Mouse (Mus musculus): ENCODE measurements around the gene Rgs12. TPM values are rescaled to one million over a fixed set of nuclear protein-coding genes. Genes with fewer than 3 reads are reported as not detected.

Rgs12 gene
- polyA plus RNA-seq, 1 experiment: 46.5 TPM

DNA sequence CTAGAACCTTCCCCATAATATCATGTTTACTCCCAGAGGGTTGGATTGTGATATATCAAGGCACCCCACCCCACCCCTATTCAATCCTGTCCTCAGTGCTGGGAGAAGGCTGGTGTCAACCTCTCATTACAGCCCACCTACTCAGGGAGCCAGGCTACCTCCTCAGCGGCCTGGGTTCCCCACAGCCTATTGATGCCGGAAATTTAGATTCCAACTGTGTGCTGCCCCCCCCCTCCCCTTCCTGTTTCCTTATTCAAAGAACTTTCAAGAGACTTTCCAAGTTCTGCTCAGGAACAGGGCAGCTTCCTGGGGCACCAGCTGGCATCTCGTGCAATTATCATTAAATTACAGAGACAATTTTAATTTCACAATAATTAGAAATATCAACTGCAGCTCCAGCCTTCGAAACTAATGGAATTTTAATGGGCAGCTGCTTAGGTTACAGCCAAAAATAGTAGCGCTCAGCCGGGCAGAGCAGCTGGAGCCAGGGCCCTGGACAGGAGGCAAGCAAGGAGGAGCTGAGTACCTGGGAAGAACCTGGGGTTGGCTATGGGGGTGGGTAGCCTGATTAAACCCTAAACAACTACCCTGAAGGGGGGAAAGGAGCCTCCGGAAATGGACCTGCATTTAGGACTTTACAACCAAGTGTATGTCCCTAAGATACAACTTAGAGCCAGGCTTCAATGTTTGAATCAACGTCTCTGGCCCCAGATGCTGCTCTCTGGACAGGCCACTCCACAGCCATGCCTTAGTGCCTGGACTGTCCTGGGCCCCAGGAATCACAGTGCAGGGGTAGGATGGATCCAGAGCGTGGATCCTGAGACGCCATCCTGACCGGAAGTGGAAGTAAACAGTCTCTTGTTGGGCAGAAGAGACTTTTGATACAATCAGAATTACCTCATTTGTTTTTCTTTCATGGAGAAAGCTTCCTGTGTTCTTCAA is 17.5 kb upstream of the Rgs12 start:
- no peak for DNase-seq (ENCODE audit: low spot score)

DNA sequence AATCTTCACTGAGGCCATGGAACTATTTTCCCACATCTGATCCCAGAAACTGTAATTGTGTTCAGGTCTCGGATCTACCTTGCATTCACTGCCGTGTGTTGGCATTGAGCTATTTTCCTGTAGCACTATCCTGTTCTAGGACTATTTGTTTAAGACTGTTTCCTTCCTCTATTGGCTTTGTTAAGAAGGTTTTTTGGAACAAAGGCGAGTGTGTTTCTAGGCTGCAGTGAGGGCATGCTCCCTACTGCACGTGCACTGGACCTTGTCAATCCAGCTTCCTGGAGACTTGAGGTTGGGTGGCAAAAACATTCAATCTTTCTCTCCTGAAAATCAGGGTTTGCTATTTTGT is 16.8 kb upstream of the Rgs12 start:
- DNase-seq (ENCODE audit: low spot score): no peak

DNA sequence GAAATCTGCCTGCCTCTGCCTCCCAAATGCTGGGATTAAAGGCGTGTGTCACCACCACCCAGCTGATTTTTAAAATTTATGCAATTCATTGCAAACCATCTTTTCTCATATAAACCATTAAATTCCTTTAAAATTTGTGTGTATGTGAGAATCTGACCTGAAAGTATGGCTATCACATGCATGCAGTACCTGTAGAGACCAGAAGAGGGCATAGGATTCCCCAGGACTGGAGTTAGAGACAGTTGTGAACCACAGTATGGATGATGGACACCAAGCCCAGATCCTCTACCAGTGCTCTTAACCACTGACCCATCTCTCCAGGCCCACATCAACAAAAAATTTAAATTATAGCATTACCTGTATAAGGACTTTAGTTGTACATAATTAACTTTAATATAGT is 15.8 kb upstream of the Rgs12 start:
- DNase-seq (ENCODE audit: low spot score): no peak

DNA sequence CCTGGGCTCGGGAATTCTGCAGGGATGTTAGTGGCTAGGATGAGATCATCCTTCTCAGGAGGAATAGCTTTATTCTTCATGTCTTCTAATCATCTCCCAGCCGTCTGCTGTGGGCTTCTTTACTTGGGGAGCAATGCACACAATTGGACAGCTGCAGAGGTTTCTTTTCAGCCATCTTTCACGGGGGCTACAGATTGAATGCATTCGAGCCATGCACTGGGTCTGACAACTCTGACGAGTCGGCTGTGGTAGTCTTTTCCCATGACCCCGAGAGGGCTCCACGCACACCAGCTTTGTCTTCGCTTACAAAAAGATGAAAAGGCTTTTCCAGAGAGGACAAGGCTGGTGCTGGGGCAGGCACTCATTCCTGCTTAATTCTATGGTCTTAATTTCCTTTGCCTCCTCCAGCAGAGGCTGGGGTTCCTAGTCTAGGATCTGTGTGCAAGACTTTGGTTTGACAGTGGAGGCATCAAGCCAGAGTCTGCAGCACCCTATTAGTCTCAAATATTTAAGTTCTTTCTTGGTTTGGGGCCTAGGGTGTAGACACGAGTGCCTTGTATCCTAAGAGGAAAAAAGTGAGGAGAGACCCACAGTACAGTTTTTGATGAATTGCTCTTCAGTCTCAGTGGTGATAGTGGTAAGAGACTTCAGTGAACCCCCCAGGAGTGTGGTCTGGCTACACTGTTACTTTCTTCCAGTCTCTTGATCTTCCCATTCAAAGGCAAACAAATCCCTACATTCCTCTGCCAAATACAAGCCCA is 7.4 kb upstream of the Rgs12 start:
- no peak for DNase-seq (ENCODE audit: low spot score)

DNA sequence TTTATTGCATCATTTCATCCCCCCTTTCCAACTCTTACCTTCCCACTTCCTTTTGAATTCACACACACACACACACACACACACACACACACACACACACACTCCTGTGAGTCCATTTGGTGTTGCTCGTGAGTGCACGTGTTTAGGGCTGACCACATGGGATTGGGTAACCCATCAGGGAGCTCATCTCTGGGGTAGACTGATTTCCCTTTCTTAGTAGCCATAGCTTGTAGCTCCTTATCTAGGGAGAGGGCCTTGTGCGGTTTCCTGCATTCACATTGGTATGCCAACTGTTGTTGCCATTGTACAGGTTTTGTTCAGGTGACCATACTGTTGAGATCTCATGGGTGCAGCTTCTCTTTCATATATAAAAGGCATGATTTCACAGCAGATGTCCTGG is 5.8 kb upstream of the Rgs12 start:
- no peak for DNase-seq (ENCODE audit: low spot score)

DNA sequence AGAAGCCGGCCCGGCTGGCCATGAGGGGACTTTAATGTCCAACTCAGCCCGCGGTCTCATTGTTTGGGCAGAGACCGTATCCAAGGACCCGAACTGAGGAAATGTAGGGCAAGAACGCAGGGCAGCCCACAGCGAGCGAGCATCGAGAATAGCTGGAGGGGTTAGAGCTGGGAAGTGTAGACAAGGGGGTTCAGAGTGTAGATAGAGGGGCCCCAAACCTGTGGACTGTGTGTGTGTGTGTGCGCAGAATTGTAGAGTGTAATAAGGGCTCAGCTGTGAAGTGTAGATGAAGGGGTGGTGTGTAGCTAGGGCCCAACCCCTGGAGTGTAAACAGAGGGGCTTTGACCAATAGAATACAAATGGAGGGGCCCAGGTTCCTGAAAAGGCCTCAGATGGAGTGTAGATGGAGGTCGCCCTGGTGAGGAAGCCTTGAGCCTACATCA is 545 bp downstream of the Rgs12 start:
- DNase-seq (ENCODE audit: low spot score): no peak

DNA sequence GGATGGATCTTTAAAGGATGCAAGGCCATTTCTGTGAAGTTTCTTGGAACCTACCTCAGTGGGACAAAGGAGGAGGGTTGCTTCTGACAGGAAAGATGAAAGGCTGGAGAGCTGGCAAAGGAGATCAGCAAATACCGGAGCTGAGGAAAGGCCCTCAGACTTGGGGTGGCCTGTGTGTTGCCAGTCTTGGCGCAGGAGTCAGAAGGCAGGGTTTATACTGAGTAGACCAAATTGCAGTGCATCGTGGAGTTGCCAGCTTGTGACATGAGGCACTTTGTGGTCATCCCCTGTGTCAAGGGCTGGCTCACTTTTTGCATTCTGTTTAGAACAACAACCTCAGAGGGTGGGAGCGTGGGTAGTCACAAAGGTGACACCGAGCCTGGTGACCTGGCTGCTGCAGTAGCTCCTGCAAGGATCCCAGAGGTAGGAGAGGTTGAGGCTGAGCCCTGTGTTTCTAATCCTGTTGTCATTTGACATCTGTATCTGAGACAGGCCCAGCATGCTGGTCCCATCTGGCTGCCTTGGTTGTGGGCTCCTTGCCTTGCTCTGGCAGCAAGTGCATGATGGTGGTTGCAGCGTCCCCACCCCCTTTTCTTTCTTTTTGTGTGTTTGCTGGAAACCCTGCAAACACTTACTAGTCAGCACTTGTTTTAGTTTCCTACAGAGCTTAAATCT is 1.4 kb downstream of the Rgs12 start:
- no peak for DNase-seq (ENCODE audit: low spot score)

DNA sequence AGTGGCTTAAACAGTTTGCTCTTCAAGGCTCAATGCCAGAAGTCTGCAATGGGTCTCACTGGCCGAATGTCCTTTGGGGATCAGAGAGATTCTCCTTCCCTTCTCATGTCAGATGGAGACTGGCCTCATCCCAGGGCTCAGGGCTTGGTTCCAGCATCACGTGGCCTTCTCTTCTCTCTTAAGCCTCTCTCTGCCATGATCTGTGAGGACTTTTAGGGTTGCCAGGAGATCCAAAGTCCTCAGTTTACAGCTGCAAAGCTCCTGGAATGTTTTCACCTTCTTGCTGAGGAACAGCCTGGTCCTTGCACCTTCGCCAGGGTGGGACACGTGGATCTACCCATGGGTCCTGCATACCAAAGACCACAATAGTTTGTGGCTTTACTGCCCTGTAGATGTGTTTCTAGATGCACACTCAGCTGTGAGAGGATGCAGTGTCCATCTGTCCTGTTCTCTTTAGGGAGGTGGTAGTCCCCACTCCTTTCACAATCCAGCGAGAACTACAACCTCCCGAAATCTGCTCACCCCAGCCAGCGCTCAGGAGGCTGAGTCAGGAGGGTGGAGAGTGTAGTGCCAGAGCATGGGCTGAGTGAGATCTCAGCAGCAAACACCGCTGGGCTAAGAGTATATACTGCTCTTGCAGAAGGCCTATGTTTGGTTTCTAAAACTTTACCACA is 2.1 kb downstream of the Rgs12 start:
- no peak for DNase-seq (ENCODE audit: low spot score)

DNA sequence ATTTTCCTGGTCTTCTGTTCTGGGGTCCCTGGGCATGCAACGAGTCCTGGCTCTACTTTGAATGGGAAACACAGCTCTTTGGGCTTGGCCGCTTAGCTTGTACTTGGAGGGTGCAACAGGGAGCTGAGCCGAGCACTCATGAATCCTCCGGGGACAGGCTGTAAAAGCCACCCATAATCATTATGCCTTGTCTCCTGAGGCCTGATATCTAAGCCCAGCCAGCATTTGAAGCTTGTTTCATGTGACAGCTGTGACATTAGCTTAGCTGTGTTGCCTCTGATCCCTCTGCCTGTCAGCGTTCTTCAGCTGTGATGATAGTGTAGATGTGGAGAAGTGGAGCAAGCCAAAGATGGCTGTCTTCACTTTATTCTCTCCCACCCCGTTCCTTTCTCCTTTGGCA is 5.3 kb downstream of the Rgs12 start:
- DNase-seq (ENCODE audit: low spot score): no peak

DNA sequence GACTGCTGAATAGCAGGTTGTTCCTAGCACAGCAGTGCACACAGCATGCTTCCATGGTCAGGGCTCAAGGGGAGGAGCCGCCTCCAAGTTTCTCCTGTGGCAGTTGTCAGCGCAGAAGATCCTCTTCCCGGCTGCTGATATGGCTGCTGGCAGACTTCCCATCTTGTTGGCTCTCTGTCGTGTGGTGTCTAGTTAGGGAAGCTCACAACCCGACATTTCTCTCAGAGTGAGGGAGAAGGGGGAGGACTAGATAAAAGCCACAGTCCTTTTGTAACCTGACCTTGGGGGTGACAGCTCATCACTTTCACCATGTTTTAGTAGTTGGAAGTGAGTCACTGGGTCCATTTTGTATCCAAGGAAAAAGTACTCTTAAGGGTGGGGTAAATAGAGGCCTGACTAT is 6.4 kb downstream of the Rgs12 start:
- no peak for DNase-seq (ENCODE audit: low spot score)

DNA sequence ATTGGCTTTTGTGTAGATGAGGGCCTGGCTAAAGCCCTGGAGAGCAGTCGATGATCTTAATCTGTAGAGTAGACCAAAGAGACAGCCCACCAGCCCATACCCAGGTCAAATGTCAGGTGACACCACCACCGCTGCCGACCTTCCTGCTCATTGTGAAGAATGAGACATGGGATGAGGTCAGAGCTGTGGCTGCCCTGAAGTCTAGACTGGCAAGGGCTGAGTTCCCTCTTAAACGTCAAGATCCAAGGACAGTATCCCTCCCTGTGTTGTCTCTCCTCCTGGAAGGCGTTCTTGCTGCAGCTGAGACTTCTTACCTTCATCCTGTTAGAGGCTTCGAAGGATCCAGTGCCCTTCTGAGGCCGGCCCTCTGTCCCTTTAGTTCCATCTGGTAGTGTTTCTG is 6.9 kb downstream of the Rgs12 start:
- DNase-seq (ENCODE audit: low spot score): no peak

DNA sequence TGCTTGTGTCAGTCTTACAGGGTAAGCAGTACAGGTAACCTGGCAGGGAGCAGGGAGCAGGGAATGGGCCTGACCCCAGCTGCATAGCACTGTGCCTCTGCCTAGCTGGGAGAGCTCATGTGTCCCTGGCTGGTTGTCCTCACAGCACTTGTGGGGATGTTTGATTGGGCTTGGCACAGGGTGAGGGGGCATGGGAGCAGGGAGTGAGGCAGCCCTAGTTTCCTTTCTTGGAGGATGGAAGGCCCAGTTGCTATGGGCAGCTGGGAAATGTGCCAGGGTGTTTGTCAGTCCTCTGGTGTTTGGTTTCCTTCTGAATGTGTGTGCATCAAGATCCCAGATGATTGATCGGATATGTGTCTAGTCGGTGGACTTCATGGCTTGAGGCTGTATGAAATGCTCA is 7.8 kb downstream of the Rgs12 start:
- no peak for DNase-seq (ENCODE audit: low spot score)

DNA sequence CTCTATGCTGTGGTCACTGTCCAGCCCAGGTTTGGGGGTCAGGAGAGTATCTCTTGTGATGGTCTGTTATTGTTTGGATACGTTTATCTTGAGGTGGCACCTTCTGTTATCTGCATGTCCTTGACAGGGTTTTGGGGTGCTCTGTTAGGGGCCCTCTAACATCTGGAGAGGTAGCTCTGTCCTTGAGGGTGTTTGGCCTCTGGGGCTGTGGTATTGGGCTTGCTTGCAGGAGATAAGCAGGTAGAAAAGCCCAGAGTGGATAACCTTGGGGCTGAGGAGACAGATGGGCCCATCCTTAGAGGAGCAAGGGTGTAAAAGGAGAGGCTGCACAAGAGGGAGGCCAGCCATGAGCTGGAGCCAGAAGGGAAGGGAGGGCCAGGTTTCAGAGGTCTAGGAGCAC is 10.8 kb downstream of the Rgs12 start:
- no peak for DNase-seq (ENCODE audit: low spot score)

DNA sequence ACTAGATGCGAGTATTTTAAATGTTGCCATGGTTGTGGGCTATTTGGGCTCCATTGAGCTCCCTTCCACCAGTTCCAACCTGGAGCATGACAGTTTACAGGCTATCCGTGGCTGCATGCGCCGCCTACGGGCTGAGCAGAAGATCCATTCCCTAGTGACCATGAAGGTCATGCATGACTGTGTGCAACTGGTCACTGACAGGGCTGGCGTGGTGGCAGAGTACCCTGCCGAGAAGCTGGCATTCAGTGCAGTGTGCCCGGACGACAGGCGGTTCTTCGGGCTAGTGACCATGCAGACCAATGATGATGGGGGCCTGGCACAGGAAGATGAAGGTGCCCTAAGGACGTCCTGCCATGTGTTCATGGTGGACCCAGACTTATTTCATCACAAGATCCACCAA is 16.3 kb downstream of the Rgs12 start:
- DNase-seq (ENCODE audit: low spot score): no peak

DNA sequence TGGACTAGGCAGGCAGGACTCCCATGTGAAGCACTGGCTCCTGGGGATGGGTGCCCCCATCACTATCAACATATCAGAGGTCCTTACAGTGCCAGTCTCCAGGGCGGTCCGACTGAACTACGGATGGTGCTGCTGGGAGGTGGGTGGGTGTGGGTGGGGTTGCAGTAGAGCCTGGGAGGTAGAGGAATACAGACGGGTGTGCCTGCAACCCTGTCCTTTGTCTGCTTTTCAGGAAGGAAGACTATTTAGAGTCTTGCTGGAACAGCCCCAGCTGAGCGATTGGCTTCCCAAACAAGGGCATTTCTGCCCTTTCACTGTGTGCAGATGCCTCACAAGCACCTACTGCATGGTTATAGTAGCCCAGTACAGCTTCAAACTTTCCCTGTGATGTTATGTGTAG is 19.1 kb downstream of the Rgs12 start:
- no peak for DNase-seq (ENCODE audit: low spot score)

DNA sequence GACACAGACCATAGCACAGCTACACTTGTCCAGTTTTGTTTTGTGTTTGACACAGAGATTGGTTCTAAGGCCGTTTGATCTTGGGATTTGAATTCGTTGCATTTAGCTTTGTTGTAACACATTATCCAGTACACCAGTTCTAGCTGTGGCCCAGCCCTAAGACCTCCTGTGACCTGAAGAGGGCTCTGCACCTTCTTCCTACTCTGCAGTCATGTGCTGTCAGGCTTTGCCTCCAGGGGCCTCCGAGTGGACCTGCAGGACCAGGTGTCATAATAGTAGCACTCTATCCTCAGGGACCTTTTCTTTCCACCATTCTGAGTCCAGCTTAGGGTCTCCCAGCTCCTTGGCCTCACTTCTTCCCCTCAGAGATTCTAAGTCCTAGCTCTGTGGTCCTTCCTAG is 23.2 kb downstream of the Rgs12 start:
- no peak for DNase-seq (ENCODE audit: low spot score)

DNA sequence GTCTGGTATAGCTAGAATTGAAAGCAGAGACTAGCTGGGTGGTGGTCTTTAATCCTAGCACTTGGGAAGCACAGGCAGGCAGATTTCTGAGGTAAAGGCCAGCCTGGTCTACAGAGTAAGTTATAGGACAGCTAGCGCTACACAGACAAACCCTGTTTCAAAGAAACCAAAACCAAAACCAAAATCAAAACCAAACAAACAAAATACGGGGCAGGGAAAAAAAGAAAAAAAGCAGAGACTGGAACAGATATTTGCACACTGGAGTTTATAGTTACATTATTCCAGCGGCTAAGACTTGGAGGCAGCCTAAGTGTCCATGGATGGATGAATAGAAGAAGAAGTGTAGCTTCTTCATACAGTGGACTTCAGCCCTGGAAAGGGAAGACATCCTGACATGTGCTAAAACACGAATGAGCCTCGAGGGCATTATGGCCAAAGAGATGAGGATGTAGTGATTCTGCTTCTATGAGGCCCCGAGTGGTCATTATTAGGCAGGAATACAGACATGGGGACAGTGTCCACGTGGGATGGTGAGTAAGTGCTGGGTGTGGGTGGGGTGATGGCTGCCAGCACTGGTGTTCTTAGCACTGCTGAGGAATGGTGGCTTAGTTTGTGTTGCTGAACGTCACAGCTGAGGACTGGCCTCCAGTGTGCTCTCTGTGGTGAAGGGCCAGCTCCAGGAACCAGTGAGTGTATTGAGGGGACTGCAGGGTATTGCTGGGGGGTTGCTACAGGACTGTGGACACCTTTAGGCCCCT is 24.5 kb downstream of the Rgs12 start:
- DNase-seq (ENCODE audit: low spot score): no peak

DNA sequence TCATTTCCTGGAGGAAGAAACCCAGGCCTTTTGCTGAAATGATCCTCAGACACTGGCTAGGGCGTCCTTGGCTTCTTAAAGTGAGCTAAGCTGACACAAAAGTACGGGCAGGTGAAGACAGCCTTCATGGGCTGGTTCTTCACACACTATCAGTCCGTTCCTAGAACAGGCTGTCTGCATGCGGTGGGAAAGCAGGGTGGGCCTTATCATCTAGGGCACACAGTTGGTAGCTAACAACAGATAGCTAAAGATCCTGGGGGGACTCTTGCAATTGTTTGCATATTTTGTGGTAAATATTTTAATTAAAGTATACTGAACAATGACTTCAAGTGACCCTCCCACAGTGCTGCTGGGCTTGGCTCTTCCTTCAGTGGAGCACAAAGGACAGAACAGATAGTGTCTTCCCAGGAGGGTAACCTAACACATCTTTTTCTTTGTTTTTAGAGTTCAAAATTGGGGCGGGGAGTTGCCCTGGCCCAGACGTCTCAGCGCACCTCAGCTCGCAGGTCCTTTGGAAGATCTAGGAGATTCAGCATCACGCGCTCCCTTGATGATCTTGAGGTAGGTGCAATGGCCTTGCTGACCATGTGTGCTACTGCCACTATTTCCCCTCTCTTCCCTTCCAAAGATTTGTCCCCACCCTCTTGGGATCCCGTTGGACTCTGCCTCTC is 25.7 kb downstream of the Rgs12 start:
- no peak for DNase-seq (ENCODE audit: low spot score)

DNA sequence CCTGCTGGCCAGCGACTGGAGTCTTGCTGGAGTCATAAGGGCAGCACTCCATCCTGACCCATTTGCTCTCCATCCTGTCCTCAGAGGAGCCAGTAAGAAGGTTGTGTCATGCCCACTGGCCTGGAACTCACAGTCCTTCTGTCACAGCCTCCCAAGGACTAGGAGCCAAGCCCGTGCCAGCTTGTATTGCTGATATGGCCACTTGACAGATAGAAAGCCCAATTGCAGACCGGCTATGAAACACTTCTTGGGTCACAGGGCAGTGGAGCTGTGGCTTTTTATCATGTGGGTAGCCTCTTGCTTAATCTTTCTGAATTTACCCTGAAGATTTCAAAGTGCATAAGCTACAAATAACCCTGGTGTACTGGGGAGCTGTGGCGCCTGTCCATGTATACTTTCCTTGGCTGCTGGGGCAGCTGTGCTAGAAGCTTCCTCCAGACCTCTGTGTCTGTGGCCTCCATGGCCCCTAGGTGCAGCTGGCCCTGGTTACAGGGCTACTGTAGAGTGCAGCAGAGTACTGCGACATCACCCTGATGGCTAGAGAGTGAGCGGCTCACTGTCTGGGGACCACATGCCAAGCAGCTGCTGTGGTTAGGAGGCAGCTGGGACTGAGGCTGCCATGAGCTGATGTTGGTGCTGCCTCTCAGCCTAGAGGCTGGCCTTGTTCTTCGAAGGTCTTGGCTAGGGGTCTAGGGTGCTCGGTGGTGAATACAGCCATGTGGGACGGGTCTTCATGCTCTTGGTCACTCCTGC is 27.5 kb downstream of the Rgs12 start:
- no peak for DNase-seq (ENCODE audit: low spot score)

DNA sequence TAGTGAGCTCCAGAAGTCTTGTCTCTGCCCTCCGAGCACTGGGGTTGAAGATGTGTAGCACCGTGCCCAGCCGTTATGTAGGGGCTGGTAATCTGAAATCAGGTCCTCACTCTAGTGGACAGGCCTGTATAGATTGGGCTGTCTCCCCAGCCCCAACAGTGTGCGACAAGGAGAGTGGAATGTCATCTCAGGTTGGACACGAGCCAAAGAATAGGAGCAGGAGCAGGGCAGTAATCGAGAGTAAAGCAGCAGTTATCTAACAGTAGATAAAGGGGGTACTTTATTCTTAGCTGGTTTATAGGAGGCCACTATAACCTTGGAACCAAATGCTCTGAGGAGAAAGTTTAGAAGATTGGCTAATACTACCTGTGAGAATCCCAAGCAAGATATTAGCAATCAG is 30.9 kb downstream of the Rgs12 start:
- no peak for DNase-seq (ENCODE audit: low spot score)
